Mouse (Mus musculus): ENCODE data around the gene Nploc4.

- TF ChIP-seq CTCF (IDR thresholded peaks at IDR 0.05; ENCODE audit: low read depth), result no peak
- TF ChIP-seq EP300 (IDR thresholded peaks at IDR 0.05; ENCODE audit: low read depth), result no peak
These were observed 47.7 kb upstream of the Nploc4 start for GRCm38 (mm10) chr11:120485251-120485650.
